Mouse (Mus musculus) CH12.LX (cell line): ENCODE data around the gene Tcp10a.
"Not testable (repeated sequence)": the region's sequence is repeated elsewhere in the genome, so short reads cannot be mapped to it uniquely, and the experiment has no call there.

ENCODE experiments used
- BHLHE40 ChIP-seq: IDR thresholded peaks from 2 replicates; pipeline ENCODE4 v1.6.1; 2011; ENCODE audit warnings: mild to moderate bottlenecking, low read depth, low read length, improper control_type of control experiment
- CTCF ChIP-seq, 2 experiments: IDR thresholded peaks in 1 of 2; conservative IDR thresholded peaks in 1 of 2; 2 replicates each; pipeline ENCODE4 v1.5.1; 2011 to 2012; ENCODE audit warnings: low read depth in 2 of 2, low read length in 2 of 2, improper control_type of control experiment in 1 of 2, inconsistent platforms in 1 of 2, mild to moderate bottlenecking in 1 of 2, moderate library complexity in 1 of 2
- E2F4 ChIP-seq: IDR thresholded peaks from 2 replicates; pipeline ENCODE4 v1.6.1; 2011; ENCODE audit warnings: low read depth, low read length, improper control_type of control experiment; ENCODE audit not compliant: insufficient replicate concordance
- ELF1 ChIP-seq: IDR thresholded peaks from 2 replicates; pipeline ENCODE4 v1.6.1; 2014; ENCODE audit warnings: low read depth, mild to moderate bottlenecking, inconsistent platforms, low read length, improper control_type of control experiment
- JUND ChIP-seq: conservative IDR thresholded peaks from 2 replicates; pipeline ENCODE4 v1.6.1; 2011; ENCODE audit warnings: low read depth, low read length, improper control_type of control experiment
- MEF2A ChIP-seq: IDR thresholded peaks from 2 replicates; pipeline ENCODE4 v1.6.1; 2014; ENCODE audit warnings: low read depth, mild to moderate bottlenecking, inconsistent platforms, low read length, improper control_type of control experiment, borderline replicate concordance
- POLR2A ChIP-seq: IDR thresholded peaks from 2 replicates; pipeline ENCODE4 v1.6.1; 2011; ENCODE audit warnings: low read depth, mild to moderate bottlenecking, improper control_type of control experiment, low read length
- RCOR1 ChIP-seq: conservative IDR thresholded peaks from 2 replicates; pipeline ENCODE4 v1.6.1; 2012; ENCODE audit warnings: low read depth, mild to moderate bottlenecking, inconsistent platforms, low read length, improper control_type of control experiment

- TF ChIP-seq BHLHE40; RCOR1; E2F4; MEF2A; ELF1; JUND; CTCF (conservative IDR thresholded peaks at IDR 0.05 in 1 of 2, IDR thresholded peaks at IDR 0.05 in 1 of 2; ENCODE audit: low read depth in 2 of 2, low read length in 2 of 2); POLR2A: not testable (repeated sequence)
Observed at GRCm38 (mm10) chr17:7366265-7366664, 41.8 kb downstream of the Tcp10a start.
